Mouse (Mus musculus): Measurements from ENCODE around the gene Muc4. TPM values are rescaled to one million over a fixed set of nuclear protein-coding genes. Genes with fewer than 3 reads are reported as not detected.

Muc4 gene
- polyA plus RNA-seq, 1 experiment, result 0.58 TPM

DNA sequence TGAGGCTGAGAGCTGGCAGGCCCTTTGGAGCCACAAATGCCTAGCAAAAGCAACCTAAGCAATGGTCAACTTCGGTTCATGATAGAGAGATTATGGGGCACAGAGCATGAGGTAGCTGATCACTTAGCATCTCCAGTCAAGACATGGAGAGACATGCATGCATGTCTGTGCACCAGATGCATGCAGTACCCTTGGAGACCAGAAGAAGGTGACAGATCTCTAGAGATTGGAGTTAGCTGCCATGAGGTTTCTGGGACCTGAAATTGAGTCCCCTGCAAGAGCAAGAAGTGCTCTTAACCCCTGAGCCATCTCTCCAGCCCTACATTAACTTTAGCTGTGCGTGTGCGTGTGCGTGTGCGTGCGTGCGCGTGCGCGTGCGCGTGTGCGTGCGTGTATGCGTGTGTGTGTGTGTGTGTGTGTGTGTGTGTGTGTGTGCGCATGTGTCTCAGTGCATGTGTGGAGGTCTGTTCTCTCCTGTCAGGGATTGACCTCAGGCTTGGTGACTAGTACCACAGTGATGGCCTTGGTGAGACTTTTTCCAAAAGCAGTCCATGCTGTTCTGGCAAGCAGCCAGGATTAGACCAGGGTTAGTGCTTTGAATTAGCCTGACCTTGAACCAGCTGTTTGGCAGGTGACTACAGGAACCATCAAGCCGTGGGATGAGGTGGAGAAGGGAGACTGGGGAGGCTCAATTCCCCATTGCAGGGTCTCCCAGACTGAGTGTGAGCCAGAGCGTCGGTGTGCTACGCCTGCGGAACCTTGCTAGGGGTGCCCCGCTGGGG lies 37.8 kb upstream of the Muc4 start:
- WGBS, result 87% methylated on average over 22 of the region's 22 CpGs

DNA sequence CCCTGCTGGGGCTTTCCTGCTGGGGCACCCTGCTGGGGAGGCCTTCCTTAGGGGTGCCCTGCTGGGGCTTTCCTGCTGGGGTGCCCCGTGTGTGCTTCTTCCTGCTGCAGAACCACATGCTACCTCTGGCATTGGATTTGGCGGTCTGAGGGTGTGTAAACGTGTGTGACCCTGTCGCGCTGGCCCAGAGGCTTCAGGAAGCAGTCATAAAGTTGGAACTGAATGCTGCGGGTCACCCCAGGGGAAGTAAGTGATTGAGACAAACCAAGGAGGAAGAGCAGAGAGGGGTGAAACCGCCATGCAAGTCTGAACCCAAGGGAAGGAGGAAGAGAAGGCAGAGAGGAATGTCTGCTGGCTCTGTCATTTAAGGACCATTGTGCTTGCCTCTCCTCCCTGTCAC lies 37.1 kb upstream of the Muc4 start:
- TF ChIP-seq CTCF (IDR thresholded peaks at IDR 0.05; ENCODE audit: borderline replicate concordance, control insufficient read depth, extremely low read depth, insufficient read depth, low read length, poor library complexity) (no peak), POLR2A (IDR thresholded peaks at IDR 0.05; ENCODE audit: control insufficient read depth, extremely low read depth, insufficient read depth, low read length, poor library complexity) (no peak)
- Histone ChIP-seq H3K36me3 (ENCODE audit: control insufficient read depth, insufficient read depth, low read length) (no peaks in the 10 kb centered on the region), H3K27ac (ENCODE audit: control insufficient read depth, insufficient read depth, low read length) (no peak overlapping the region), H3K4me1 (replicated peaks; ENCODE audit: control insufficient read depth, insufficient read depth, low read length) (no peaks in the 10 kb centered on the region), H3K27me3 (ENCODE audit: control insufficient read depth, insufficient read depth, low read length) (no peaks in the 10 kb centered on the region), H3K4me3 (ENCODE audit: control insufficient read depth, insufficient read depth, low read length) (no peak overlapping the region)
- WGBS, result 11% methylated on average over 7 of the region's 7 CpGs
- DNase-seq, result no peak

More for the DNA sequence above, 37.8 kb upstream of the Muc4 start:
- TF ChIP-seq POLR2A (IDR thresholded peaks at IDR 0.05; ENCODE audit: control insufficient read depth, extremely low read depth, insufficient read depth, low read length, poor library complexity) (no peak), CTCF (IDR thresholded peaks at IDR 0.05; ENCODE audit: borderline replicate concordance, control insufficient read depth, extremely low read depth, insufficient read depth, low read length, poor library complexity) (no peak)
- Histone ChIP-seq H3K4me1 (replicated peaks; ENCODE audit: control insufficient read depth, insufficient read depth, low read length) (no peaks in the 10 kb centered on the region), H3K4me3 (ENCODE audit: control insufficient read depth, insufficient read depth, low read length) (no peak overlapping the region), H3K27me3 (ENCODE audit: control insufficient read depth, insufficient read depth, low read length) (no peaks in the 10 kb centered on the region), H3K27ac (ENCODE audit: control insufficient read depth, insufficient read depth, low read length) (no peak overlapping the region), H3K36me3 (ENCODE audit: control insufficient read depth, insufficient read depth, low read length) (no peaks in the 10 kb centered on the region)
- DNase-seq, result no peak

DNA sequence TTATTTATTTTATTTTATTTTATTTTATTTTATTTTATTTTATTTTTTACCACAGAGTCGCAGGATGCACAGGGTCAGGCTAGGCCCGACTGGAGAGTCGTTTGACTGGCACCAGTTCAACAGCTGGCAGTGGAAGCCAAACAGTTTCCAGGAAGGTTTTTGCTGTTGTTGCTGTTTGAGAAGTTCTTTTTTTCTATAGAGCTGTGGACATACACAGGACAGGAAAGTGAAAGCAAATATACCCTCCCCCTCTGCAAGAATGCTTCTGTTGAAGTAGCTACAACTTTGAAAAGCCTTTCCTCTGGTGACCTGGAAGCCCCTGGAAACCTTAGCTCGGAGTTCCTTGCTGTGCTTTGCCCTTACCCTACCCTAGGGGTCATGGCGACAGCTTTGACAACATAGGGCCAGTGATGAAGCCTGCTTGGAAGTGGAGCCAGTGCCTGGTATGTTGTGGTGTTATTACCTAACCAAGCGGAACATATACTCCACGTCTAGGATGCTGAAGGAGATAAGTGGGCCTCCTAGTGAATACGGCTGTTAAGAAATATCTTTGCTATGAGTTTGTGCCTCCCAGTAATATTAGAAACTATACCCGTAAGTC lies 32.3 kb upstream of the Muc4 start:
- H3K27ac ChIP-seq (ENCODE audit: control insufficient read depth, insufficient read depth, low read length), result no peak overlapping the region
- WGBS, result 63% methylated on average over 9 of the region's 9 CpGs

DNA sequence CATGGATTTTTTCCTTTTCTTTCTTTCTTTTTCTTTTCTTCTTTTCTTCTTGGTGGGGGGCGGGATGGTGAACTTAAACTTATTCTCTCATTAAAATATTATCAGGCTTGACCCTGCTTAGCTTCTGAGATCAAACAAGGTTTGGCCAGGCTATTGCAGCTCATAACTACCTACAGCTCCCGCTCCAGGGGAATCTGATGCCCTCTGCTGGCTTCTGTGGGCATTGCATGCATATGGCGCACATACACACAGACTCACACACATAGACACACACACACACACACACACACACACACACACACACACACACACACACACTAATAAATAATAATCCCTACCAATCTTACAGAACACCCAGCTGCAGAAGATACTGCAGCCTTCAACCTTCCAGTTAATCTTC lies 30.1 kb upstream of the Muc4 start:
- Histone ChIP-seq H3K27me3 (ENCODE audit: control insufficient read depth, insufficient read depth, low read length) (no peaks in the 10 kb centered on the region), H3K27ac (ENCODE audit: control insufficient read depth, insufficient read depth, low read length) (no peak overlapping the region), H3K36me3 (ENCODE audit: control insufficient read depth, insufficient read depth, low read length) (no peaks in the 10 kb centered on the region), H3K4me1 (replicated peaks; ENCODE audit: control insufficient read depth, insufficient read depth, low read length) (peaks cover 24% of the 10 kb centered on the region), H3K4me3 (ENCODE audit: control insufficient read depth, insufficient read depth, low read length) (no peak overlapping the region)
- no peak for DNase-seq
- no peak for TF ChIP-seq POLR2A (IDR thresholded peaks at IDR 0.05; ENCODE audit: control insufficient read depth, extremely low read depth, insufficient read depth, low read length, poor library complexity)
- no peak for TF ChIP-seq CTCF (IDR thresholded peaks at IDR 0.05; ENCODE audit: borderline replicate concordance, control insufficient read depth, extremely low read depth, insufficient read depth, low read length, poor library complexity)
- 99% methylated on average over 3 of the region's 3 CpGs for WGBS

More for the DNA sequence above, 32.3 kb upstream of the Muc4 start:
- Histone ChIP-seq H3K4me3 (ENCODE audit: control insufficient read depth, insufficient read depth, low read length) (no peak overlapping the region), H3K36me3 (ENCODE audit: control insufficient read depth, insufficient read depth, low read length) (no peaks in the 10 kb centered on the region), H3K27me3 (ENCODE audit: control insufficient read depth, insufficient read depth, low read length) (no peaks in the 10 kb centered on the region), H3K4me1 (replicated peaks; ENCODE audit: control insufficient read depth, insufficient read depth, low read length) (peaks cover 14% of the 10 kb centered on the region)
- no peak for DNase-seq
- TF ChIP-seq POLR2A (IDR thresholded peaks at IDR 0.05; ENCODE audit: control insufficient read depth, extremely low read depth, insufficient read depth, low read length, poor library complexity), result no peak
- no peak for TF ChIP-seq CTCF (IDR thresholded peaks at IDR 0.05; ENCODE audit: borderline replicate concordance, control insufficient read depth, extremely low read depth, insufficient read depth, low read length, poor library complexity)

DNA sequence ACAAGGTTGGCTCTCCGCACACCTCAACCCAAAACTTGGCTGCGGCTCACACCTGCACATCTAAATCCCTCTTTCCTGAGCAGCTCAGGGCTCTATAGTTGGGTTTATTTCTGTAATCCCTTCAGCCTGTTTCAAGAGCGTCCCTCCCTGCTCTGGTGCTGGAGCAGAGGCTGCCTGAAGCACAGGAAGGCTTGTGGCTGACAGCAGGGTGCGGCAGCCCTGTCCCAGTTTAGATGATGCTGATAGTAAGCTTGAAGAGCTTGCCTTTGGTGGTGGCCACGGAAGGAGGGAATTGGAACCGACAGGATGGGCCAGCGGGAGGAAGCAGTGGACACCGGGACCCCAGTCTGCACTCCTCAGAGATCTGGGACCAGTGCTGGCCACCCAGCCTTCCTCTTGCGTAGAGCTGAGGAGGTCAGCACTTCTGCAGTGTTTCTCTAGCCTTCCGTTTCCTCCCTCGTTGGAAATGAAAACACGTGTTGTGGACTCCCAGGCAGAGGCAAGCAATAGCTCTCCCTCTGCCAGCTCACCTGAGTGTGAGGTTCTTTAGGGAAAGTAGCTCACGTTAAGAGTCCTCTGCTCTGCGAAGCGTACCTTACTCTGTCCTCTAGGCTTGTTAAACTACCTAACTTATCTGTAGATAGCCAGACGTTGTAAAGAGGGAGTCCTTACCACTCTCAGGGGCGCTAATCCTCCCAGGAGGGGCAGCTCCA lies 28.4 kb upstream of the Muc4 start:
- no peaks in the 10 kb centered on the region for H3K27me3 ChIP-seq (ENCODE audit: control insufficient read depth, insufficient read depth, low read length)
- H3K4me3 ChIP-seq (ENCODE audit: control insufficient read depth, insufficient read depth, low read length), result no peak overlapping the region
- no peaks in the 10 kb centered on the region for H3K36me3 ChIP-seq (ENCODE audit: control insufficient read depth, insufficient read depth, low read length)
- no peak for DNase-seq
- no peak overlapping the region for H3K27ac ChIP-seq (ENCODE audit: control insufficient read depth, insufficient read depth, low read length)
- 54% methylated on average over 17 of the region's 17 CpGs for WGBS
- TF ChIP-seq CTCF (IDR thresholded peaks at IDR 0.05; ENCODE audit: borderline replicate concordance, control insufficient read depth, extremely low read depth, insufficient read depth, low read length, poor library complexity), result no peak
- TF ChIP-seq POLR2A (IDR thresholded peaks at IDR 0.05; ENCODE audit: control insufficient read depth, extremely low read depth, insufficient read depth, low read length, poor library complexity), result no peak
- peaks cover 26% of the 10 kb centered on the region for H3K4me1 ChIP-seq (replicated peaks; ENCODE audit: control insufficient read depth, insufficient read depth, low read length)

DNA sequence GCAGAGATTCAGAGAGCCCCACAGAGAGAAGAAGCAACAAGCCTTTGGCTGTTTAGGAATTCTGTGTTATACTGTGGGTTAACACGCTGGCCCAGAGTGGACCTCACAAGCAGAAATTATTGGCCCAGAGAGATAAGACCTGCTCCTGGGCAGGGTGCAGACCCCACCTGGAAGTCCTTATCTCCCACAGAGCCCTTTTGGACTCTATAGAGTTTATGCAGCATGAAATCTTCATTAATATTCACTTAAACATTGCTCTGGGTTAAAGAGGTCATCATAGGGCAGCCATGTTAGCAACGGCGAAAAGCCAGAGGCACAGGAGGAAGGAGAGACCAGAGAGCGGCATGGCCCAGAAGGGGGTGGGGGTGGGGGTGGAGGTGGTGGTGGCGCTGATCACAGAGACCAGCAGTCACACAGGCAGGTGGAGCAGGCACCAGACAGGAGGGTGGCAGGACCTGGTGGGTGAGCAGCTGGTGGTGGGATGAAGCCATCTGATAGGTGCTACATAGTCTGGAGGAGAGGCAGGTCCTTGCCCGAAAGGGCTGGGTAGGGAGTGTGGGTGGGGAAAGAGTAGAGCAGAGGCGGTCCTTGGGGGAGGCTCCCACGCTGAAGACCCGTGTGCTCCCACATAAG lies 27.7 kb upstream of the Muc4 start:
- no peak overlapping the region for H3K27ac ChIP-seq (ENCODE audit: control insufficient read depth, insufficient read depth, low read length)
- no peaks in the 10 kb centered on the region for H3K36me3 ChIP-seq (ENCODE audit: control insufficient read depth, insufficient read depth, low read length)
- 78% methylated on average over 9 of the region's 9 CpGs for WGBS
- H3K27me3 ChIP-seq (ENCODE audit: control insufficient read depth, insufficient read depth, low read length), result no peaks in the 10 kb centered on the region
- peaks cover 26% of the 10 kb centered on the region for H3K4me1 ChIP-seq (replicated peaks; ENCODE audit: control insufficient read depth, insufficient read depth, low read length)
- DNase-seq, result no peak
- no peak overlapping the region for H3K4me3 ChIP-seq (ENCODE audit: control insufficient read depth, insufficient read depth, low read length)
- TF ChIP-seq POLR2A (IDR thresholded peaks at IDR 0.05; ENCODE audit: control insufficient read depth, extremely low read depth, insufficient read depth, low read length, poor library complexity) (no peak), CTCF (IDR thresholded peaks at IDR 0.05; ENCODE audit: borderline replicate concordance, control insufficient read depth, extremely low read depth, insufficient read depth, low read length, poor library complexity) (no peak)

All from thymus, adult 2 months (tissue).